Mouse (Mus musculus): ENCODE measurements around the gene Rab31. TPM values are rescaled to one million over a fixed set of nuclear protein-coding genes. Genes with fewer than 3 reads are reported as not detected.

Rab31 gene
- polyA plus RNA-seq, 1 experiment from 2014 or later, result 75.5 TPM

GRCm38 (mm10) chr17:65625563-65625962 lies 147.0 kb downstream of the Rab31 start:
- no peak overlapping the region for H3K4me2 ChIP-seq (replicated peaks)
- no peak overlapping the region for H3K27ac ChIP-seq (replicated peaks)
- WGBS, result 88% methylated on average over 6 of the region's 6 CpGs
- no peak overlapping the region for H3K9ac ChIP-seq (replicated peaks)
- no peak overlapping the region for H3K4me3 ChIP-seq
- no peaks in the 10 kb centered on the region for H3K9me3 ChIP-seq
- H3K4me1 ChIP-seq, result no peaks in the 10 kb centered on the region
- H3K27me3 ChIP-seq, result no peaks in the 10 kb centered on the region
- no peaks in the 10 kb centered on the region for H3K36me3 ChIP-seq
- ATAC-seq (replicated peaks), result no peak

GRCm38 (mm10) chr17:65623130-65623529 lies 149.4 kb downstream of the Rab31 start:
- Histone ChIP-seq H3K36me3 (no peaks in the 10 kb centered on the region), H3K4me2 (replicated peaks) (no peak overlapping the region), H3K9ac (replicated peaks) (no peak overlapping the region), H3K27me3 (no peaks in the 10 kb centered on the region), H3K4me3 (no peak overlapping the region), H3K9me3 (no peaks in the 10 kb centered on the region), H3K4me1 (no peaks in the 10 kb centered on the region), H3K27ac (replicated peaks) (no peak overlapping the region)
- no peak for ATAC-seq (replicated peaks)

- H3K4me2 ChIP-seq (replicated peaks), result no peak overlapping the region
- H3K27me3 ChIP-seq, result no peaks in the 10 kb centered on the region
- 66% methylated on average over 2 of the region's 2 CpGs for WGBS
- H3K4me1 ChIP-seq, result peaks cover 2% of the 10 kb centered on the region; the same call in 1 of the 2 replicates
- H3K36me3 ChIP-seq, result no peaks in the 10 kb centered on the region
- ATAC-seq (replicated peaks), result no peak
- H3K27ac ChIP-seq (replicated peaks), result no peak overlapping the region
- H3K9ac ChIP-seq (replicated peaks), result no peak overlapping the region
- H3K9me3 ChIP-seq, result no peaks in the 10 kb centered on the region
- H3K4me3 ChIP-seq, result no peak overlapping the region
Measured at GRCm38 (mm10) chr17:65618431-65618830, 154.1 kb downstream of the Rab31 start.

GRCm38 (mm10) chr17:65615678-65616077 lies 156.9 kb downstream of the Rab31 start:
- H3K4me3 ChIP-seq, result no peak overlapping the region
- ATAC-seq (replicated peaks), result no peak
- 37% methylated on average over 3 of the region's 3 CpGs for WGBS
- H3K27me3 ChIP-seq, result no peaks in the 10 kb centered on the region
- no peaks in the 10 kb centered on the region for H3K9me3 ChIP-seq
- H3K4me2 ChIP-seq (replicated peaks), result no peak overlapping the region
- H3K4me1 ChIP-seq, result peaks cover 18% of the 10 kb centered on the region
- no peaks in the 10 kb centered on the region for H3K36me3 ChIP-seq
- H3K27ac ChIP-seq (replicated peaks), result no peak overlapping the region
- no peak overlapping the region for H3K9ac ChIP-seq (replicated peaks)

GRCm38 (mm10) chr17:65614431-65614830 lies 158.1 kb downstream of the Rab31 start:
- H3K9ac ChIP-seq (replicated peaks), result peak overlapping the region; percentile 80
- WGBS, result 0% methylated on average over 9 of the region's 9 CpGs
- ATAC-seq (replicated peaks), result no peak

GRCm38 (mm10) chr17:65613463-65614412 lies 158.8 kb downstream of the Rab31 start, which contains the start of gene Vapa:
Gene Vapa, minus strand, starts transcription at chr17:65613555.
- H3K9me3 ChIP-seq, result no peaks in the 10 kb centered on the region
- H3K4me2 ChIP-seq (replicated peaks), result peak within 1 kb of the TSS; percentile 73
- H3K27ac ChIP-seq (replicated peaks), result peak within 1 kb of the TSS; percentile 99
- H3K9ac ChIP-seq (replicated peaks), result peak within 1 kb of the TSS; percentile 98
- ATAC-seq (replicated peaks), result peak; percentile 95
- under 1% methylated on average over 85 of the region's 85 CpGs for whole genome bisulfite sequencing
- H3K4me1 ChIP-seq, result peaks cover 34% of the 10 kb centered on the region
- H3K36me3 ChIP-seq, result no peaks in the 10 kb centered on the region
- H3K27me3 ChIP-seq, result no peaks in the 10 kb centered on the region
- H3K4me3 ChIP-seq, result peak within 1 kb of the TSS; percentile 99

More at GRCm38 (mm10) chr17:65614431-65614830, 158.1 kb downstream of the Rab31 start:
- peaks cover 27% of the 10 kb centered on the region for H3K4me1 ChIP-seq
- H3K27me3 ChIP-seq, result no peaks in the 10 kb centered on the region
- no peaks in the 10 kb centered on the region for H3K36me3 ChIP-seq
- H3K27ac ChIP-seq (replicated peaks), result peak overlapping the region; percentile 99
- H3K4me2 ChIP-seq (replicated peaks), result peak overlapping the region; percentile 54
- H3K9me3 ChIP-seq, result no peaks in the 10 kb centered on the region
- peak overlapping the region; percentile 99 for H3K4me3 ChIP-seq

GRCm38 (mm10) chr17:65613142-65613462 lies 159.4 kb downstream of the Rab31 start:
- peaks cover 40% of the 10 kb centered on the region for H3K4me1 ChIP-seq
- H3K36me3 ChIP-seq, result no peaks in the 10 kb centered on the region
- ATAC-seq (replicated peaks), result peak; percentile 71
- H3K9ac ChIP-seq (replicated peaks), result peak overlapping the region; percentile 98
- under 1% methylated on average over 32 of the region's 42 CpGs for whole genome bisulfite sequencing
- peak overlapping the region; percentile 99 for H3K27ac ChIP-seq (replicated peaks)
- no peaks in the 10 kb centered on the region for H3K27me3 ChIP-seq
- no peaks in the 10 kb centered on the region for H3K9me3 ChIP-seq
- peak overlapping the region; percentile 73; the same call in 1 of the 2 replicates for H3K4me2 ChIP-seq (replicated peaks)
- peak overlapping the region; percentile 99 for H3K4me3 ChIP-seq

GRCm38 (mm10) chr17:65612391-65613141 lies 160.0 kb downstream of the Rab31 start:
- Histone ChIP-seq H3K9me3 (no peaks in the 10 kb centered on the region), H3K36me3 (no peaks in the 10 kb centered on the region), H3K27me3 (no peaks in the 10 kb centered on the region), H3K9ac (replicated peaks) (peak overlapping the region; percentile 98), H3K4me1 (peaks cover 44% of the 10 kb centered on the region), H3K4me2 (replicated peaks) (peak overlapping the region; percentile 73), H3K4me3 (peak overlapping the region; percentile 99), H3K27ac (replicated peaks) (peak overlapping the region; percentile 99)
- WGBS, result under 1% methylated on average over 64 of the region's 91 CpGs
- ATAC-seq (replicated peaks), result peak; percentile 42

GRCm38 (mm10) chr17:65611721-65612120 lies 160.8 kb downstream of the Rab31 start:
- no peak overlapping the region for H3K27ac ChIP-seq (replicated peaks)
- no peak for ATAC-seq (replicated peaks)
- H3K4me3 ChIP-seq, result peak overlapping the region; percentile 99
- H3K9me3 ChIP-seq, result no peaks in the 10 kb centered on the region
- peak overlapping the region; percentile 98 for H3K9ac ChIP-seq (replicated peaks)
- no peaks in the 10 kb centered on the region for H3K36me3 ChIP-seq
- H3K4me2 ChIP-seq (replicated peaks), result peak overlapping the region; percentile 73
- H3K4me1 ChIP-seq, result peaks cover 49% of the 10 kb centered on the region
- 8% methylated on average over 4 of the region's 4 CpGs for WGBS
- H3K27me3 ChIP-seq, result no peaks in the 10 kb centered on the region

GRCm38 (mm10) chr17:65608743-65609142 lies 163.8 kb downstream of the Rab31 start:
- no peak for ATAC-seq (replicated peaks)
- H3K4me1 ChIP-seq, result peaks cover 56% of the 10 kb centered on the region
- H3K27me3 ChIP-seq, result no peaks in the 10 kb centered on the region
- H3K4me3 ChIP-seq, result no peak overlapping the region
- H3K27ac ChIP-seq (replicated peaks), result no peak overlapping the region
- H3K36me3 ChIP-seq, result no peaks in the 10 kb centered on the region
- H3K9me3 ChIP-seq, result no peaks in the 10 kb centered on the region
- H3K9ac ChIP-seq (replicated peaks), result no peak overlapping the region
- no peak overlapping the region for H3K4me2 ChIP-seq (replicated peaks)
- 83% methylated on average over 5 of the region's 5 CpGs for WGBS

- ATAC-seq (replicated peaks), result no peak
- peaks cover 56% of the 10 kb centered on the region for H3K4me1 ChIP-seq
- 82% methylated on average over 2 of the region's 2 CpGs for WGBS
Measured at GRCm38 (mm10) chr17:65608312-65608687, 164.3 kb downstream of the Rab31 start.

More at GRCm38 (mm10) chr17:65608312-65608687, 164.3 kb downstream of the Rab31 start:
- Histone ChIP-seq H3K4me2 (replicated peaks) (no peak overlapping the region), H3K9me3 (no peaks in the 10 kb centered on the region), H3K4me3 (no peak overlapping the region), H3K27me3 (no peaks in the 10 kb centered on the region), H3K9ac (replicated peaks) (no peak overlapping the region), H3K36me3 (no peaks in the 10 kb centered on the region), H3K27ac (replicated peaks) (no peak overlapping the region)

All from forebrain, embryonic 15.5 days (tissue).